Mouse (Mus musculus): ENCODE results near the gene Ccdc30. TPM values are rescaled to one million over a fixed set of nuclear protein-coding genes. Genes with fewer than 3 reads are reported as not detected.
"Not testable (repeated sequence)": the region's sequence is repeated elsewhere in the genome, so short reads cannot be mapped to it uniquely, and the experiment has no call there.

Gene Ccdc30
- total RNA-seq, 2 experiments from 2014 or later, result not detected

DNA sequence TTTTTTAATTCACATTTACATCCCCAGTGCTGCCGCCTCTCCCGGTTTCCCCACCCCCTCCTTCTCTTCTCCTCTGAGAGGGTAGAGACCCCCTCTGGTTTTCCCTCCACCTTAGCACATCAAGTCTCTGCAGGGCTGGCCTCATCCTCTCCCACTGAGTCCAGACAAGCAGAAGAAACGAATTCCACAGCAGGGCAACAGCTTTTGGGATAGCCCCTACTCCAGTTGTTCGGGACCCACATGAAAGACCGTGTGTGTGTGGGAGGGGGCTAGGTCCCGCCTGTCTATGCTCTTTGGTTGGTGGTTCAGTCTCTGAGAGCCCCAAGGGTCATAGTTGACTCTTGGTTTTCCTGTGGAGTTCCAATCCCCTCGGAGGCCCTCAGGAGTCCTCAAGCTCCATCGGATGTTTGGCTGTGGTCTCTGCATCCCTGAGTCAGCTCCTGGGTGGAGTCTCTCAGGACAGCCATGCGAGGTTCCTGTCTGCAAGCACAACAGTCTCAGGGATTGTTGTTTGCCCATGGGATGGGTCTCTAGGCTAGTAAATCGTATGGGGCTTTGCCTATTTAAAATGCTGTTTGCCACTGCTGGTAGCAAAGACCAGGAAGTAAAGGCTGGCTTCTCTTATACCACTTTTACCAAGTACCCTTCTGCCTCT is 94.3 kb downstream of the Ccdc30 start:
- no peak for ATAC-seq (replicated peaks; ENCODE audit: low FRiP score, poor library complexity, severe bottlenecking)

DNA sequence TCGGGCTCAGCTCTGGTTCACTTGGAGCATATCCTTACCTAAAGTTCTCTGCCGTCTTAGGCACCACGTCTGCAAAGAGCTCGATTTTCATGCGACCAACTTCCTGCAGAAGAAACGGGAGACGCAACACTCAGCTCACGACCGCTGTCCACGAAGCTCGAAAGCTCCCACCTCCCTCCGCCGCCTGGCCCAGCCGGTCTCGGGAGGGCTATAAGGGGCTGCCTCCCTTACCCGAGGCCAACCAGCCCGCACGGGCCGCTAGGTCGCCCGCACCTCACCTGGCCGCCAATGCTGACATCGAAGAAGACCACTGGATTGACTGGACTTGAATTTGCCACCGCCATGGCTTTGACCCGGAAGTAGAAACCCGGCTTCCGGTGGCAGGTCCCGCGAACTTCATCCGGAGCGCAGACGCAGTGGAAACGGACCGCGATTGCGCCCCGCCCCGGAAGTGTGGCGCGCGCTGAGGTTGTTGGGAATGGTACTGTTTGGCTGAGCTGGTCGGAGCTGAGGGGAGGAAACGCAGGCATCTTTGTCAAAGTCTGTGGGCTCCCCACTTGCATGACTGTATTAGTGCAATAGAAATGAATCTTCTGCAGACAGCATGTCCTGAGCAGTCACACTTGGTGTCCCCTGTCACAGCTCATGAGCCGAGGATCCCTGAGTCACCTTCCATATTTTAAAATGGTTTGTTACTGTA is 95.0 kb downstream of the Ccdc30 start, which contains the start of gene Ppih:
Ppih (minus strand) TSS at position 416 of the 700 bp plus-strand sequence.
- ATAC-seq (replicated peaks; ENCODE audit: low FRiP score, poor library complexity, severe bottlenecking), result peak; percentile 99

DNA sequence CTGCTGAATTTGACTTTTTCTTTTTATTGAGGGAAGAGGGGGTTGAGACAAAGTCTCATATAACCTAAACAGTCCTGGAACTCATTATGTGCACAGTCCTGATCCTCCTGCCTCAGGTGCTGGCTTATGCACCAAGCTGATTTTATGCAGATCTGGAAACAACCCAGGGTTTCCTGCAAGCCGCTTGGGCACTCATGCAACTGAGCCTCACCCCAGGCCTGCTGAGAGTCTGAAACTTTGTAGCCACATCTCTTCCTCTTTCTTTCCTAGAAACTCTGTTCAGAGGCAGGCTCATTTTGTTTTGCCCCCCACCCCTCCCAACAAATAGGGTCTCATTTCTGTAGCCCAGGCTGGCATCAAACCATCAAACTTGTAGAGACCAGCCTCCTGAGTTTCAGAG is 101.6 kb downstream of the Ccdc30 start:
- ATAC-seq (replicated peaks; ENCODE audit: low FRiP score, poor library complexity, severe bottlenecking), result no peak

DNA sequence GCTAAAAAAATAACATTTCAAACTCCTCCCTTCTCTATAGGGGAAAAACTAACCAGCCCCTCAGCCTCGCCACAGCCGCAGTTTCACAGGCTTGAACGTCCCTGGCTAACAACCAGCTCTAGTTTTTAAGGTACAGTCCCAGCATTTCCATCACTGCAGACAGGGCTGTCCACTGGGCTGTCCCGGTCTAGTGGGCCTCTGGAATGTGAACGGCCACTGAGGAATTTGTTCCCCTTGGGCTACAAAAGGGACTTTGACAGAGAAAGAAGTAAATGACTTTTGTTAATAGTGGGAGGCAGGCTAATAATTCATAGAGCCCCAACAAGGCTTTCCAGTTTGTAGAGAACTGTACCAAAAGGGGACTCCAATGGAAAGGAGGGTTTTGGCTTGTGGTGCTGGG is 109.9 kb downstream of the Ccdc30 start:
- ATAC-seq (replicated peaks; ENCODE audit: low FRiP score, poor library complexity, severe bottlenecking), result no peak

- no peak for ATAC-seq (replicated peaks; ENCODE audit: low FRiP score, poor library complexity, severe bottlenecking)
Measured at GRCm38 (mm10) chr4:119303291-119303690, 112.0 kb downstream of the Ccdc30 start.

GRCm38 (mm10) chr4:119301777-119302176 is 113.5 kb downstream of the Ccdc30 start:
- ATAC-seq (replicated peaks; ENCODE audit: low FRiP score, poor library complexity, severe bottlenecking), result no peak

DNA sequence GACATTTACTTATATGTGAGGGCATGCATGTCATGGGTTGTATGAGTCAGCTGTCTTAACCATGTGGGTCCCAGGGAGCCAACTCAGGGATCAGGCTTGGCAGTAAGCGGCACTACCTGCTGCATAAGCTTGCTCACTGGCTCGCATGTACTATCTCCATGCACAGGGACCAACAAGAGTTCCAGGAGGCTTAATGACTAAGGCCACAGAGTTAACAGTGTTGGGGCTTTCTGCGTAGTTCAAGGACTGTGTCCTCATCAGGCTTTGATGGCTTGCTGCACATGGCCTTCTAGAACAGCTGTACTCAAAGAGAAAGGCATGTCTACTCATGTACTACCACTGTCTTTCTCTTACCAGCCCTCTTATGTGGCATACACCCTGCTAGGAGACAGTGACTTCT is 114.6 kb downstream of the Ccdc30 start:
- no peak for ATAC-seq (replicated peaks; ENCODE audit: low FRiP score, poor library complexity, severe bottlenecking)

- no peak for ATAC-seq (replicated peaks; ENCODE audit: low FRiP score, poor library complexity, severe bottlenecking)
Measured at GRCm38 (mm10) chr4:119297361-119297760, 118.0 kb downstream of the Ccdc30 start.

- no peak for ATAC-seq (replicated peaks; ENCODE audit: low FRiP score, poor library complexity, severe bottlenecking)
Measured at GRCm38 (mm10) chr4:119295134-119295453, 120.2 kb downstream of the Ccdc30 start.

GRCm38 (mm10) chr4:119294415-119295133 is 120.7 kb downstream of the Ccdc30 start, which contains the start of gene Ybx1:
Ybx1 (minus strand) TSS chr4:119294604.
- ATAC-seq (replicated peaks; ENCODE audit: low FRiP score, poor library complexity, severe bottlenecking), result peak; percentile 97

GRCm38 (mm10) chr4:119293574-119294258 is 121.6 kb downstream of the Ccdc30 start:
- ATAC-seq (replicated peaks; ENCODE audit: low FRiP score, poor library complexity, severe bottlenecking), result peak; percentile 30; the same call in 1 of the 2 replicates

DNA sequence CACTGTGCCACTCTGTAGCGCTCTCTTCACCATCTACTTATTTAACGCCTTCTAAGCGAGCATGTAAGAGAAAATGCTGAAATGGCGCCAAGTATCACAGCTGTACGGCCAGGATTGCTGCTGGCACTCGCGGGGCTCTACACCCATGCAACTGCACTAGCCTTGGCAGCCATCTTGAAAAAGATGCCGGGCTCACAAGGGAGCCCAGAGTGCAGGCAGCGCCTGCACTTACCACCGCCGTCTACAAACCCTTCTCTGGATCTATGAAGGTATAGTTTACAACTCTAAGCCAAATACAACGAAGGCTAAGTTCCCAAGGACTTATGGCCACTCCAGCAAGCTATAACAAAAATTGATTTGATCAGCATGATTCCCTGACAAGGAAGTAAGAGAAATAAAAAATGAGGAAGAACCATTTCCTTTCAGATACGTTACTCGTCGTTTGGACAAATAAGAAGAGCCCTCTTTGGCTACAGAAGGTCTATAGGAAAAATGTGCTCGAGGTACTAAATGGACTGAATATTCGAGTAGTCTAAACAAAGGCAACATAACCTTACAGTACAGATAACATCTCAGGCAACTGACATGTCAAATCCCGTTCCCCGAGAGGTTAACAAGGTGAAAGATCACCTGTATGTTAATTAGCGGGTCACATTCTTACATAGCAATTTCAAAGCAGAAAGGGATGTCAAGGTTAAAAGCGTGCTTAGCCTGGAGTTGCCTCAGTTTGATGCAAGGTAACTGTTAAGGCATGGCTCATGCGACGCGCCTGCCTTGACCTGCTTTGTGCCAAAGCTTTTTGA is 122.3 kb downstream of the Ccdc30 start:
- ATAC-seq (replicated peaks; ENCODE audit: low FRiP score, poor library complexity, severe bottlenecking), result peak; percentile 66

DNA sequence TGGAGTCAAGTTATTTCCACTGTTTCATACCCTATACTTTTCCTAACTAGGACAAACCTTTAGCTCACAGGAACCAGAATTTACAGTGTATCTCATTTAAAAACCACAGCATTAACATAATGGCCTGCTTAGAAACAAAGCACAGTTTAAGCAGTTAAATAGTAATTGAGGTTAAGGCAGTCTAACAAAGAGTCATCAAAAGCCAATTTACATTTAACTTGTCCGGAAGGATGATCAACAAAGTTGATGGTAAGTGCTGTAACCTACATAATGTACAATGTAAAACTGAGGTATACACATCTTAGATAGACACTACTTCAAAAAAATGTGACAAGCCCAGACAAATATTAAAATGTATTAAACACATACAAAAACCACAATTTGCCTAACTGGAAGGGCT is 123.4 kb downstream of the Ccdc30 start:
- no peak for ATAC-seq (replicated peaks; ENCODE audit: low FRiP score, poor library complexity, severe bottlenecking)

- ATAC-seq (replicated peaks; ENCODE audit: low FRiP score, poor library complexity, severe bottlenecking), result no peak
Measured at GRCm38 (mm10) chr4:119285336-119285735, 130.0 kb downstream of the Ccdc30 start.

GRCm38 (mm10) chr4:119284861-119285260 is 130.5 kb downstream of the Ccdc30 start:
- no peak for ATAC-seq (replicated peaks; ENCODE audit: low FRiP score, poor library complexity, severe bottlenecking)

GRCm38 (mm10) chr4:119278784-119279183 is 136.5 kb downstream of the Ccdc30 start:
- ATAC-seq (replicated peaks; ENCODE audit: low FRiP score, poor library complexity, severe bottlenecking), result not testable (repeated sequence)

GRCm38 (mm10) chr4:119275726-119276125 is 139.6 kb downstream of the Ccdc30 start:
- no peak for ATAC-seq (replicated peaks; ENCODE audit: low FRiP score, poor library complexity, severe bottlenecking)

GRCm38 (mm10) chr4:119275226-119275625 is 140.1 kb downstream of the Ccdc30 start:
- no peak for ATAC-seq (replicated peaks; ENCODE audit: low FRiP score, poor library complexity, severe bottlenecking)

DNA sequence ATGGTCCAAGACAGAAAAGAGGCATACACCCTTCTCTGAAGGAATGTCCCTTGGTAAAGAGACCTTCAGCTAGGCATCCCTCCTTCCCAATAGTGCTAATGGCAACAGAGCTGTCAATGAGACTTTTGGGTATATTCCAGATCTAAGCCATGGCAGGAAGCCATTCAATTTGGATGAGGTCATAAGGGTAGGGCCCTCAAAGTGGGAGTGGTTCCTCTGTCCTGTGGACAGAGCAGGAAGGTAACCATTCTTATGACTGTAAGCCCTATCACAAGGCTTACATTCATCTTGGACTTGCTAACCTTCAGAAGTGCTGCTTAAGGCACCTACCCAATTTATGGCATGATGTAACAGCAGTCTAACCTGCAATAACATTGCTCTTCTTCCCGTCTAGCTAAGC is 140.7 kb downstream of the Ccdc30 start:
- ATAC-seq (replicated peaks; ENCODE audit: low FRiP score, poor library complexity, severe bottlenecking), result 0 out of 2 replicates have a peak, but pooled peaks have one; percentile 20

Data from erythroid progenitor cell, adult 5-6 weeks (primary cell).